Mouse (Mus musculus) layer of hippocampus, adult 9-11 months (tissue): Measurements from ENCODE around the gene Kctd11.
"Not testable (repeated sequence)": the region's sequence is repeated elsewhere in the genome, so short reads cannot be mapped to it uniquely, and the experiment has no call there.

Source experiments
- DNase-seq: peaks from one replicate; pipeline ENCODE4 v3.0.0; 2022

Kctd11 gene

GRCm38 (mm10) chr11:69881787-69882670 is 823 bp upstream of the Kctd11 start:
- DNase-seq: no peak

- no peak for DNase-seq
Observed at GRCm38 (mm10) chr11:69880506-69880852, 727 bp downstream of the Kctd11 start.

GRCm38 (mm10) chr11:69879711-69880110 is 1.5 kb downstream of the Kctd11 start:
- no peak for DNase-seq

GRCm38 (mm10) chr11:69878952-69879351 is 2.3 kb downstream of the Kctd11 start:
- no peak for DNase-seq

GRCm38 (mm10) chr11:69878399-69878798 is 2.8 kb downstream of the Kctd11 start:
- no peak for DNase-seq

- no peak for DNase-seq
Observed at GRCm38 (mm10) chr11:69877878-69878277, 3.3 kb downstream of the Kctd11 start, which contains the start of gene Tmem95. Gene Tmem95, minus strand, starts transcription at chr11:69878018.

- DNase-seq: peak; percentile 72
Observed at GRCm38 (mm10) chr11:69876867-69877266, 4.3 kb downstream of the Kctd11 start.

GRCm38 (mm10) chr11:69876186-69876585 is 5.0 kb downstream of the Kctd11 start:
- DNase-seq: peak; percentile 66

GRCm38 (mm10) chr11:69872451-69872850 is 8.8 kb downstream of the Kctd11 start:
- DNase-seq: no peak

GRCm38 (mm10) chr11:69871822-69872221 is 9.4 kb downstream of the Kctd11 start:
- no peak for DNase-seq

GRCm38 (mm10) chr11:69870289-69871069 is 10.7 kb downstream of the Kctd11 start:
- no peak for DNase-seq

- no peak for DNase-seq
Observed at GRCm38 (mm10) chr11:69867335-69867734, 13.9 kb downstream of the Kctd11 start.

GRCm38 (mm10) chr11:69865561-69865960 is 15.6 kb downstream of the Kctd11 start:
- no peak for DNase-seq

GRCm38 (mm10) chr11:69864138-69864860 is 16.9 kb downstream of the Kctd11 start:
- DNase-seq: no peak

GRCm38 (mm10) chr11:69863729-69864128 is 17.5 kb downstream of the Kctd11 start:
- DNase-seq: not testable (repeated sequence)

- DNase-seq: no peak
Observed at GRCm38 (mm10) chr11:69858113-69858998, 22.9 kb downstream of the Kctd11 start, which contains the start of gene Tnk1. Gene Tnk1, minus strand, starts transcription at chr11:69858730.

GRCm38 (mm10) chr11:69855347-69855746 is 25.9 kb downstream of the Kctd11 start:
- DNase-seq: no peak

GRCm38 (mm10) chr11:69854680-69855079 is 26.5 kb downstream of the Kctd11 start:
- DNase-seq: no peak

GRCm38 (mm10) chr11:69853994-69854393 is 27.2 kb downstream of the Kctd11 start:
- DNase-seq: no peak

- no peak for DNase-seq
Observed at GRCm38 (mm10) chr11:69850754-69851153, 30.5 kb downstream of the Kctd11 start.

- DNase-seq: no peak
Observed at GRCm38 (mm10) chr11:69849884-69850283, 31.3 kb downstream of the Kctd11 start.

- DNase-seq: no peak
Observed at GRCm38 (mm10) chr11:69849128-69849527, 32.1 kb downstream of the Kctd11 start.
